Mouse (Mus musculus) embryonic facial prominence, embryonic 15.5 days (tissue): ENCODE data around the gene Tmc3. TPM values are rescaled to one million over a fixed set of nuclear protein-coding genes. Genes with fewer than 3 reads are reported as not detected.

Experiments used
- ATAC-seq: fragments of 200-750 bp; cut with Nextera tagmentation; 2 replicates; pipeline ENCODE4 v1.8.0; 2017; ENCODE audit warnings: low read depth, moderate TSS enrichment; ENCODE audit not compliant: insufficient number of reproducible peaks, low FRiP score, low TSS enrichment
- H3K27ac ChIP-seq: fragments of 300-500 bp; sonication (generic); replicated peaks from 2 replicates; pipeline ENCODE4 v1.5.1; 2015; ENCODE audit warnings: mild to moderate bottlenecking, inconsistent platforms
- H3K27me3 ChIP-seq: fragments of 300-500 bp; sonication (generic); 2 replicates; pipeline ENCODE4 v1.6.1; 2015; ENCODE audit warnings: inconsistent platforms
- H3K36me3 ChIP-seq: fragments of 300-500 bp; sonication (generic); 2 replicates; pipeline ENCODE4 v1.6.1; 2015; ENCODE audit warnings: mild to moderate bottlenecking, inconsistent platforms
- H3K4me1 ChIP-seq: fragments of 300-500 bp; sonication (generic); 2 replicates; pipeline ENCODE4 v1.6.1; 2015; ENCODE audit warnings: inconsistent platforms
- H3K4me2 ChIP-seq: fragments of 300-500 bp; sonication (generic); replicated peaks from 2 replicates; pipeline ENCODE4 v1.6.1; 2015; ENCODE audit warnings: mild to moderate bottlenecking, inconsistent platforms
- H3K4me3 ChIP-seq: fragments of 300-500 bp; sonication (generic); replicated peaks from 2 replicates; pipeline ENCODE4 v1.5.1; 2015; ENCODE audit warnings: mild to moderate bottlenecking, inconsistent platforms
- H3K9ac ChIP-seq: fragments of 300-500 bp; sonication (generic); 2 replicates; pipeline ENCODE4 v1.6.1; 2015; ENCODE audit warnings: inconsistent platforms
- H3K9me3 ChIP-seq: fragments of 300-500 bp; sonication (generic); replicated peaks from 2 replicates; pipeline ENCODE4 v1.6.1; 2016; ENCODE audit warnings: inconsistent platforms
- WGBS: fragments of 180-500 bp; shearing (Covaris S2); methylation state at CpG from one replicate; pipeline ENCODE4 v1.1.7; 2015; 5-methylcytosine and 5-hydroxymethylcytosine counted together
- polyA plus RNA-seq: library from polyadenylated mRNA; unstranded; fragments of >200 nt; fragmentation: Nextera tagmentation; extraction: Ambion mirVana; gene quantifications from 2 replicates; pipeline ENCODE4 v1.2.1, GENCODE M21; 2015

Gene Tmc3
- polyA plus RNA-seq, 1 experiment from 2014 or later, result 1.2 TPM

GRCm38 (mm10) chr7:83624065-83624464 lies 39.3 kb downstream of the Tmc3 start:
- no peaks in the 10 kb centered on the region for H3K27me3 ChIP-seq
- no peak for ATAC-seq
- whole genome bisulfite sequencing, result 72% methylated on average over 1 of the region's 1 CpGs

GRCm38 (mm10) chr7:83626557-83627257 lies 42.0 kb downstream of the Tmc3 start:
- ATAC-seq, result no peak
- H3K27me3 ChIP-seq, result no peaks in the 10 kb centered on the region

More at GRCm38 (mm10) chr7:83624065-83624464, 39.3 kb downstream of the Tmc3 start:
- H3K36me3 ChIP-seq, result no peaks in the 10 kb centered on the region
- no peaks in the 10 kb centered on the region for H3K4me1 ChIP-seq
- no peak overlapping the region for H3K9ac ChIP-seq
- no peak overlapping the region for H3K4me3 ChIP-seq
- no peaks in the 10 kb centered on the region for H3K9me3 ChIP-seq
- no peak overlapping the region for H3K27ac ChIP-seq
- H3K4me2 ChIP-seq, result no peak overlapping the region

GRCm38 (mm10) chr7:83627369-83627768 lies 42.6 kb downstream of the Tmc3 start:
- H3K4me1 ChIP-seq, result peaks cover 6% of the 10 kb centered on the region

More at GRCm38 (mm10) chr7:83626557-83627257, 42.0 kb downstream of the Tmc3 start:
- Histone ChIP-seq H3K4me1 (peaks cover 6% of the 10 kb centered on the region), H3K9ac (no peak overlapping the region), H3K4me2 (no peak overlapping the region), H3K36me3 (no peaks in the 10 kb centered on the region), H3K4me3 (no peak overlapping the region), H3K9me3 (no peaks in the 10 kb centered on the region), H3K27ac (no peak overlapping the region)
- 84% methylated on average over 8 of the region's 8 CpGs for WGBS

GRCm38 (mm10) chr7:83631073-83631827 lies 46.5 kb downstream of the Tmc3 start:
- Histone ChIP-seq H3K27ac (peak overlapping the region; percentile 69), H3K4me2 (peak overlapping the region; percentile 69), H3K27me3 (no peaks in the 10 kb centered on the region), H3K9me3 (no peaks in the 10 kb centered on the region), H3K36me3 (peaks cover 1% of the 10 kb centered on the region; the same call in 1 of the 2 replicates), H3K9ac (peak overlapping the region; percentile 45), H3K4me1 (peaks cover 24% of the 10 kb centered on the region), H3K4me3 (peak overlapping the region; percentile 69)
- 10% methylated on average over 11 of the region's 11 CpGs for WGBS
- no peak for ATAC-seq

More at GRCm38 (mm10) chr7:83627369-83627768, 42.6 kb downstream of the Tmc3 start:
- H3K4me3 ChIP-seq, result no peak overlapping the region
- no peaks in the 10 kb centered on the region for H3K36me3 ChIP-seq
- H3K4me2 ChIP-seq, result no peak overlapping the region
- H3K27me3 ChIP-seq, result no peaks in the 10 kb centered on the region
- no peak for ATAC-seq
- no peaks in the 10 kb centered on the region for H3K9me3 ChIP-seq
- H3K9ac ChIP-seq, result no peak overlapping the region
- 87% methylated on average over 4 of the region's 4 CpGs for WGBS
- no peak overlapping the region for H3K27ac ChIP-seq

- H3K27me3 ChIP-seq, result no peaks in the 10 kb centered on the region
- H3K4me3 ChIP-seq, result peak within 1 kb of the TSS; percentile 69
- H3K9ac ChIP-seq, result peak within 1 kb of the TSS; percentile 65
- H3K27ac ChIP-seq, result peak within 1 kb of the TSS; percentile 78
- ATAC-seq, result peak; percentile 96
- no peaks in the 10 kb centered on the region for H3K9me3 ChIP-seq
- H3K4me2 ChIP-seq, result peak within 1 kb of the TSS; percentile 69
- peaks cover 7% of the 10 kb centered on the region; the same call in 1 of the 2 replicates for H3K36me3 ChIP-seq
- under 1% methylated on average over 35 of the region's 35 CpGs for whole genome bisulfite sequencing
- H3K4me1 ChIP-seq, result peaks cover 24% of the 10 kb centered on the region
Observed at GRCm38 (mm10) chr7:83631828-83632681, 47.3 kb downstream of the Tmc3 start, which contains the start of gene Stard5. Gene Stard5 (plus strand): TSS chr7:83631959.

- Histone ChIP-seq H3K9ac (0 out of 2 replicates have a peak overlapping the region, but pooled peaks have one; percentile 65), H3K27ac (peak overlapping the region; percentile 78), H3K4me1 (peaks cover 24% of the 10 kb centered on the region), H3K36me3 (peaks cover 13% of the 10 kb centered on the region; the same call in 1 of the 2 replicates), H3K4me2 (peak overlapping the region; percentile 69), H3K4me3 (peak overlapping the region; percentile 69), H3K9me3 (no peaks in the 10 kb centered on the region), H3K27me3 (no peaks in the 10 kb centered on the region)
- 31% methylated on average over 6 of the region's 6 CpGs for WGBS
- no peak for ATAC-seq
Observed at GRCm38 (mm10) chr7:83632682-83633120, 48.0 kb downstream of the Tmc3 start.

GRCm38 (mm10) chr7:83633856-83634255 lies 49.1 kb downstream of the Tmc3 start:
- 47% methylated on average over 6 of the region's 6 CpGs for WGBS
- ATAC-seq, result no peak

GRCm38 (mm10) chr7:83635726-83636125 lies 51.0 kb downstream of the Tmc3 start:
- Histone ChIP-seq H3K4me2 (no peak overlapping the region), H3K27me3 (no peaks in the 10 kb centered on the region), H3K4me3 (no peak overlapping the region), H3K36me3 (peaks cover 41% of the 10 kb centered on the region), H3K9ac (no peak overlapping the region), H3K9me3 (no peaks in the 10 kb centered on the region), H3K27ac (no peak overlapping the region), H3K4me1 (peaks cover 24% of the 10 kb centered on the region)
- WGBS, result 87% methylated on average over 2 of the region's 2 CpGs
- no peak for ATAC-seq

More at GRCm38 (mm10) chr7:83633856-83634255, 49.1 kb downstream of the Tmc3 start:
- H3K9ac ChIP-seq, result no peak overlapping the region
- H3K36me3 ChIP-seq, result peaks cover 22% of the 10 kb centered on the region
- peak overlapping the region; percentile 69 for H3K4me2 ChIP-seq
- no peaks in the 10 kb centered on the region for H3K27me3 ChIP-seq
- no peak overlapping the region for H3K4me3 ChIP-seq
- peaks cover 24% of the 10 kb centered on the region for H3K4me1 ChIP-seq
- H3K27ac ChIP-seq, result 0 out of 2 replicates have a peak overlapping the region, but pooled peaks have one; percentile 61
- H3K9me3 ChIP-seq, result no peaks in the 10 kb centered on the region

GRCm38 (mm10) chr7:83636425-83636824 lies 51.7 kb downstream of the Tmc3 start:
- no peak for ATAC-seq
- Histone ChIP-seq H3K4me2 (no peak overlapping the region), H3K4me1 (peaks cover 19% of the 10 kb centered on the region), H3K9ac (no peak overlapping the region), H3K4me3 (no peak overlapping the region), H3K27ac (no peak overlapping the region), H3K27me3 (no peaks in the 10 kb centered on the region), H3K9me3 (no peaks in the 10 kb centered on the region), H3K36me3 (peaks cover 43% of the 10 kb centered on the region)
- WGBS, result 78% methylated on average over 8 of the region's 8 CpGs

GRCm38 (mm10) chr7:83637781-83638583 lies 53.3 kb downstream of the Tmc3 start:
- H3K4me2 ChIP-seq, result no peak overlapping the region
- no peak overlapping the region for H3K4me3 ChIP-seq
- ATAC-seq, result no peak
- peaks cover 51% of the 10 kb centered on the region for H3K36me3 ChIP-seq
- 92% methylated on average over 8 of the region's 8 CpGs for WGBS
- H3K27ac ChIP-seq, result no peak overlapping the region
- H3K4me1 ChIP-seq, result peaks cover 12% of the 10 kb centered on the region
- no peaks in the 10 kb centered on the region for H3K27me3 ChIP-seq
- H3K9me3 ChIP-seq, result no peaks in the 10 kb centered on the region
- no peak overlapping the region for H3K9ac ChIP-seq
